14 mouse cellular contexts compared by ENCODE assay signal in genomic region chr15:84641948-84642347, GRCm38 (mm10). TPM values are rescaled to one million over a fixed set of nuclear protein-coding genes. Genes with fewer than 3 reads are reported as not detected.
DNase-seq lines count a peak whose midpoint lies in the region; TF ChIP-seq lines count a peak whose summit lies in the region.
"Had no signal": no experiment of that assay in that cellular context is flagged by ENCODE, and none has a peak within 500 bp of the region (broad histone marks: within the 10 kb centered on the region; RNA-seq: fewer than 3 reads in every experiment).

No protein-coding gene starts in this region.

- H3K27ac ChIP-seq in embryonic fibroblast, embryonic 13.5 days (ENCODE audit: insufficient read depth, low read length), result peak overlapping the region; percentile 15; the same call in 1 of the 2 replicates
- H3K27ac ChIP-seq: midbrain, embryonic 15.5 days had no signal

- DNase-seq in heart, adult 18-20 months, result peak; percentile 58 to 63
- DNase-seq in heart, postnatal 4 days, result no peak
- peak; percentile 35 for DNase-seq in lung, postnatal 36 days
- no peak for DNase-seq in lung, postnatal 25 days (ENCODE audit: low spot score)
- no peak for DNase-seq in right cerebral cortex, adult 18-20 months
- DNase-seq in kidney, postnatal 25 days, result no peak
- DNase-seq: adrenal gland, postnatal 14 days; cerebellum, adult 2 months; layer of hippocampus, adult 9-11 months; right cerebral cortex, postnatal 25 days had no signal

- H3K27me3 ChIP-seq in myocyte (ENCODE audit: control insufficient read depth, insufficient read depth, insufficient read length), result no peaks in the 10 kb centered on the region
- H3K27me3 ChIP-seq: midbrain, embryonic 15.5 days had no signal

- H3K4me2 ChIP-seq in myocyte (ENCODE audit: low read depth), result peak overlapping the region; percentile 60
- H3K4me2 ChIP-seq: liver, embryonic 11.5 days; midbrain, embryonic 15.5 days had no signal

- H3K79me2 ChIP-seq in myocyte (ENCODE audit: control insufficient read depth, insufficient read depth), result no peaks in the 10 kb centered on the region

- no peaks in the 10 kb centered on the region for H3K36me3 ChIP-seq in myocyte (ENCODE audit: control insufficient read depth, insufficient read depth)
- H3K36me3 ChIP-seq: midbrain, embryonic 15.5 days had no signal

- no peak overlapping the region for H3K4me3 ChIP-seq in embryonic fibroblast, embryonic 13.5 days (ENCODE audit: insufficient read depth, low read length)
- H3K4me3 ChIP-seq in myocyte, result no peak overlapping the region
- H3K4me3 ChIP-seq: midbrain, embryonic 15.5 days had no signal

- no peak for TF ChIP-seq POLR2A in embryonic fibroblast, embryonic 13.5 days (IDR thresholded peaks at IDR 0.05; ENCODE audit: low read depth, low read length)
- no peak for TF ChIP-seq POLR2A in myocyte (IDR thresholded peaks at IDR 0.05; ENCODE audit: insufficient read length, low read depth)

- peaks cover 5% of the 10 kb centered on the region; the same call in 1 of the 2 replicates for H3K4me1 ChIP-seq in embryonic fibroblast, embryonic 13.5 days (ENCODE audit: control insufficient read depth, insufficient read depth, low read length)
- H3K4me1 ChIP-seq: midbrain, embryonic 15.5 days had no signal

- no peak for TF ChIP-seq CTCF in embryonic fibroblast, embryonic 13.5 days (IDR thresholded peaks at IDR 0.05; ENCODE audit: borderline replicate concordance, insufficient read depth, low read length)

- no peak overlapping the region for H3ac ChIP-seq in myocyte (ENCODE audit: control insufficient read depth, insufficient read length)

TF ChIP-seq in myocyte, 11 proteins besides CTCF, POLR2A, EP300 and RAD21:
- TF ChIP-seq E2F4 (IDR thresholded peaks at IDR 0.05; ENCODE audit: insufficient read depth) (no peak), MYOD1 (IDR thresholded peaks at IDR 0.05; ENCODE audit: control insufficient read depth in 1 of 3, insufficient read length in 2 of 3, low read depth in 2 of 3) (no peak), MAX (IDR thresholded peaks at IDR 0.05; ENCODE audit: low read depth) (no peak), TCF12 (IDR thresholded peaks at IDR 0.05; ENCODE audit: insufficient read depth, poor library complexity, severe bottlenecking) (no peak), USF1 (IDR thresholded peaks at IDR 0.05; ENCODE audit: low read depth) (no peak)
TF ChIP-seq in myocyte: peak in this region for 0.

RNA-seq across cellular contexts. Expression of gene Prr5, which starts 27.5 kb away (rescaled TPM):
- total RNA-seq in heart, adult 18-20 months (2021), result 1 to 10 TPM; 4.3 to 6.2 TPM
- total RNA-seq in heart, postnatal 4 days (2021), result 10 to 100 TPM; 11.6 to 12.3 TPM
- polyA plus RNA-seq in embryonic fibroblast, embryonic 13.5 days (2011; ENCODE audit: insufficient read length, low read depth, missing spikeins), result 18.6 and 19.5 TPM in 2 replicates
- polyA plus RNA-seq in myocyte (2012; fragmentation: generic; extraction: Trizol), result 8.1 TPM

Comparison
In these comparisons a context has a peak if more than half of its experiments do, and no peak if none do; other contexts are left out.
1. DNase-seq: peak in heart, adult 18-20 months (2 of 2) and lung, postnatal 36 days (single experiment); none in heart, postnatal 4 days (single experiment), lung, postnatal 25 days (single experiment), right cerebral cortex, adult 18-20 months (single experiment) and kidney, postnatal 25 days (0 of 2).